Mouse (Mus musculus) kidney, embryonic 14.5 days (tissue): ENCODE results near the gene Apoe. TPM values are rescaled to one million over a fixed set of nuclear protein-coding genes. Genes with fewer than 3 reads are reported as not detected.

Experiments
- ATAC-seq: fragments of 200-750 bp; cut with Nextera tagmentation; 2 replicates; pipeline ENCODE4 v1.8.0; 2017; ENCODE audit warnings: moderate number of reproducible peaks, mild to moderate bottlenecking, moderate TSS enrichment, moderate library complexity; ENCODE audit not compliant: low FRiP score, low TSS enrichment
- H3K27ac ChIP-seq: fragments of 300-500 bp; sonication (generic); 2 replicates; pipeline ENCODE4 v1.5.1; 2014; ENCODE audit warnings: low read depth, mild to moderate bottlenecking, low read length, moderate library complexity, mixed read lengths
- H3K27me3 ChIP-seq: fragments of 300-500 bp; sonication (generic); 2 replicates; pipeline ENCODE4 v1.6.1; 2014; ENCODE audit warnings: mild to moderate bottlenecking, low read length; ENCODE audit not compliant: control insufficient read depth, insufficient read depth
- H3K36me3 ChIP-seq: fragments of 300-500 bp; sonication (generic); 2 replicates; pipeline ENCODE4 v1.6.1; 2014; ENCODE audit warnings: low read length, mixed read lengths; ENCODE audit not compliant: control insufficient read depth, insufficient read depth
- H3K4me1 ChIP-seq: fragments of 300-500 bp; sonication (generic); 2 replicates; pipeline ENCODE4 v1.6.1; 2014; ENCODE audit warnings: low read length, mixed read lengths; ENCODE audit not compliant: control insufficient read depth, insufficient read depth
- H3K4me2 ChIP-seq: fragments of 300-500 bp; sonication (generic); replicated peaks from 2 replicates; pipeline ENCODE4 v1.6.1; 2014; ENCODE audit warnings: low read depth, mild to moderate bottlenecking, low read length
- H3K4me3 ChIP-seq: fragments of 300-500 bp; sonication (generic); 2 replicates; pipeline ENCODE4 v1.5.1; 2014; ENCODE audit warnings: mild to moderate bottlenecking, low read length
- H3K9ac ChIP-seq: fragments of 300-500 bp; sonication (generic); 2 replicates; pipeline ENCODE4 v1.6.1; 2014; ENCODE audit warnings: low read depth, mild to moderate bottlenecking, low read length, moderate library complexity
- H3K9me3 ChIP-seq: fragments of 300-500 bp; sonication (generic); 2 replicates; pipeline ENCODE4 v1.6.1; 2016; ENCODE audit warnings: low read length; ENCODE audit not compliant: control insufficient read depth
- WGBS: fragments of 180-500 bp; shearing (Covaris S2); extraction: QIAGEN DNeasy Blood & Tissue Kit; methylation state at CpG from one replicate; pipeline ENCODE4 v1.1.7; 2014; 5-methylcytosine and 5-hydroxymethylcytosine counted together
- polyA plus RNA-seq: library from polyadenylated mRNA; unstranded; fragments of >200 nt; fragmentation: Nextera tagmentation; extraction: Ambion mirVana; gene quantifications from 2 replicates; pipeline ENCODE4 v1.2.1, GENCODE M21; 2014

The Apoe gene
- polyA plus RNA-seq, 1 experiment from 2014 or later: 184 TPM

DNA sequence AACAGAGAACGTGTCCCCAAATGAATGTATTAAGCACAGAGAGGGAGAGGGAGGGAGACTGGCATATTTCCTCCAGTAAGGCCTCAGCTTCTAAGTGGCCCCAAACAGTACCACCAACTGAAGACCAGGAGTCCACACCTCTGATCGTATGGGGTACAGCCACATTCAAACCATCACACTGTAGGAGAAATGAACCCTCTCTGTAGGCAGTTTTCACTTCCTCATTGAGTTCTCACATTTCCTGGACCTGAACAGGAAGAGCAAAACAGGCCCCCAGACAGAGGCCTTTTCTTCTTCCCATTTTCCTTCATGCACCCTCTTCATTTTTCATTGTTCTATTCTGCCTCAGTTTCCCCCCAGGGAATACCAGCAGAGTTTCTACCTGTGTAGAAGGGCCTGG, 31.6 kb downstream of the Apoe start:
- Histone ChIP-seq H3K9ac (no peak overlapping the region), H3K4me2 (no peak overlapping the region), H3K4me3 (no peak overlapping the region), H3K27ac (no peak overlapping the region), H3K4me1 (peaks cover 19% of the 10 kb centered on the region), H3K27me3 (no peaks in the 10 kb centered on the region), H3K36me3 (no peaks in the 10 kb centered on the region), H3K9me3 (no peaks in the 10 kb centered on the region)
- ATAC-seq: no peak
- 81% methylated on average over 2 of the region's 2 CpGs for WGBS

DNA sequence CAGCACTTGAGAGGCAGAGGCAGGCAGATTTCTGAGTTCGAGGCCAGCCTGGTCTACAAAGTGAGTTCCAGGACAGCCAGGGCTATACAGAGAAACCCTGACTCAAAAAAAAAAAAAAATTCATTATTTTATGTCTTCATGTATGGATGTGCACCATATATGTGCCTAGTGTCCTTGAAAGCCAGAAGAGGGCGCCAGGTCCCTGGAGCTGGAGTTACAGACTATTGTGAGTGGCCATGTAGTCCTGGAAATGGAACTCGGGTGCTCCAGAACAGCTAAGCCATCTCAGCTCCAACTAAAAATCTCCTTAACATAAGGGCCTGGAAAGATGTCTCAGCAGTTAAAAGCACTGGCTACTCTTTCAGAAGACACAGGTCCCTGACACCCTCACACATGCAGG, 32.2 kb downstream of the Apoe start:
- ATAC-seq: no peak
- Histone ChIP-seq H3K9me3 (no peaks in the 10 kb centered on the region), H3K4me3 (no peak overlapping the region), H3K27ac (no peak overlapping the region), H3K36me3 (peaks cover 4% of the 10 kb centered on the region; the same call in 1 of the 2 replicates), H3K27me3 (no peaks in the 10 kb centered on the region), H3K4me1 (peaks cover 19% of the 10 kb centered on the region), H3K4me2 (no peak overlapping the region), H3K9ac (no peak overlapping the region)
- 63% methylated on average over 3 of the region's 3 CpGs for WGBS

DNA sequence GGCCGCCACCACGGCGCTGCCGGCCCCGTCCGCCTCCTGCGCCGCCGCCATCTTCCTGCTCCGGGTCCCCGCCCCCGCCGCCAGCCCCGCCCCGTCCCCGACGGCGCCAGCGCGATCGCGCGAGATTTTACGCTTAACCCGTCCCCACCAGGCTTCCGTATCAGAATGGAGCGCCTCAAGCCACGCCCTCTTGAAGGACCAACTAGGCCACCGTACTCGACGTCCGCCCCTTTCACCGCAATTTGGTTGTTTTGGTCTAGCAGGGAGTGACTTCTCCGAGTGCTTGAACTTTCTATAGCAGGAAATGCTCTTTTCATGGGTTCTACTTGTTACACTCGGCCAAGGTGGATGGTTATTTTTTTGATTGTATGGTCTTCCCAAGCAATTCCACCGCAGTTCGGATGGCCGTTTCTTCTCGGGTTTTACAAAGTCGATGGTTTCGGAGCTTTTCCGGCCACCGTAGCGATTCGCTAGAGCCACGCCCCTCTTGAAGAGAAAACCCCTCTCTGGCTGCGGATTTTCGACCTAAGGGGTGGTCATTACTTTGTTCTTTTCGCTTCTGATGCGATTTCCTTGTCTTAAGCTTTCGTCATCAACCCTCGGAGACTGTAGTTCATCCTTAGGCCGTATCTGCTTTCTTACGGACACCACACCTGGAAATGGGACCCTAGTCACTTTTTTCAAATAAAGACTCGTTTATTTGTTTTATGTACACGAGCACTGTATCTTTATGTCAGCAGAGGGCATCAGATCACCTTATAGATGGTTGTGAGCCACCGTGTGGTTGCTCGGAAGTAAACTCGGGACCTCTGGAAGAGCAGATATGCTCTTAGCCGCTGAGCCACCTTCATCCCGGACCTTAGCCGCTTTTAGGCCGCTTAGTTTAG, 33.8 kb downstream of the Apoe start, which contains the start of gene Clptm1:
TSS of gene Clptm1 (minus strand) at position 79 of the 887 bp plus-strand sequence.
- Histone ChIP-seq H3K4me3 (peak within 1 kb of the TSS; percentile 100), H3K27me3 (no peaks in the 10 kb centered on the region), H3K4me2 (peak within 1 kb of the TSS; percentile 92), H3K9ac (peak within 1 kb of the TSS; percentile 97), H3K9me3 (no peaks in the 10 kb centered on the region), H3K36me3 (peaks cover 4% of the 10 kb centered on the region; the same call in 1 of the 2 replicates), H3K4me1 (peaks cover 19% of the 10 kb centered on the region), H3K27ac (peak within 1 kb of the TSS; percentile 93)
- ATAC-seq: peak; percentile 87
- under 1% methylated on average over 55 of the region's 63 CpGs for WGBS

DNA sequence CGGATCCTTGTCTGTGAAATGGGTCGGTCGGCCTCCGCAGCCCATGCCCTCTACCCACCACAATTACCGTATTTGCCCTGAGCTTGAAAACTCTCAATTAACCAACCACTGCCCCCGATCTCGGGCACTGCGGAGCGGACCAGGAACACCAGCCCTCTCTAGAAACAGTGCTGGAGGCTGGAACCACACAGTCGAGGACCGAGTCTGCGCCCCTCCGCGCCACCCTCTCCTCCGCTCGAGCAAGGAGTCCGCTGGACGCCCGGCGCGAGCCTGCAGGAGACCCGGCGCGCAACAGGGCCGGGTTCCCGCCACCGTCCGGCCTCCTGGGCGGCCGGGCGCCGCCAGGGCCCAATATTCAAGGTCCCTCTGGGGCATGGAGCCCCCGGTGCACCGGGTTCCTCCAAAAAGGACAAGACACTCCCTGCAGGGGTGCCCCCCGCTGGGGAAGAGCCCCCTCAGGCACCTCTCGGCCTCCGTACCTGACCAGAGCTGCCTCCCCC, 34.5 kb downstream of the Apoe start:
- Histone ChIP-seq H3K4me2 (peak overlapping the region; percentile 92), H3K9ac (peak overlapping the region; percentile 97), H3K36me3 (peaks cover 4% of the 10 kb centered on the region; the same call in 1 of the 2 replicates), H3K27me3 (no peaks in the 10 kb centered on the region), H3K4me3 (peak overlapping the region; percentile 100), H3K9me3 (no peaks in the 10 kb centered on the region), H3K27ac (peak overlapping the region; percentile 47; the same call in 1 of the 2 replicates), H3K4me1 (peaks cover 19% of the 10 kb centered on the region)
- peak; percentile 63; the same call in 1 of the 2 replicates for ATAC-seq
- 0% methylated on average over 26 of the region's 37 CpGs for WGBS

DNA sequence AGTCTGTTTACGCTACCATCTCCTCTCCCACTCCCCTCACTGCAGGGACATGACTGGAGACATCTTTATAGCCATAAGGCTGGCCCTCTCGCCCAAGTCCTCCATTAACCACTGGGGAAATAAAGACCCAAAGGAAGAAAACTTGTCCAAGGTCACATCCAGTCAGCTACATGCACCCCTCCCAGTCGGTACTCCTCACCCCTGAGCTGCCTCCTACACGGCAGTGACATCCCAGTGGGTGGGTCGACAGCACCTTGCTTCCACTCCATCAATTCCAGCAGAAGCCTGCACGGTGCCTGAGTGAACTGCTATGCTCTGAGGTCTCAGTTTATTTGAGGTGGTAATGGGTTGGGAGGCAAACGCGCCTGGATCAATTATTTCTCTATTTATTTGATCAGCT, 35.0 kb downstream of the Apoe start:
- no peak overlapping the region for H3K27ac ChIP-seq
- H3K36me3 ChIP-seq: peaks cover 6% of the 10 kb centered on the region; the same call in 1 of the 2 replicates
- H3K4me1 ChIP-seq: peaks cover 15% of the 10 kb centered on the region
- H3K9me3 ChIP-seq: no peaks in the 10 kb centered on the region
- peak overlapping the region; percentile 92 for H3K4me2 ChIP-seq
- peak overlapping the region; percentile 97 for H3K9ac ChIP-seq
- ATAC-seq: no peak; the same call in 1 of the 2 replicates
- 7% methylated on average over 8 of the region's 8 CpGs for WGBS
- peak overlapping the region; percentile 100 for H3K4me3 ChIP-seq
- no peaks in the 10 kb centered on the region for H3K27me3 ChIP-seq

DNA sequence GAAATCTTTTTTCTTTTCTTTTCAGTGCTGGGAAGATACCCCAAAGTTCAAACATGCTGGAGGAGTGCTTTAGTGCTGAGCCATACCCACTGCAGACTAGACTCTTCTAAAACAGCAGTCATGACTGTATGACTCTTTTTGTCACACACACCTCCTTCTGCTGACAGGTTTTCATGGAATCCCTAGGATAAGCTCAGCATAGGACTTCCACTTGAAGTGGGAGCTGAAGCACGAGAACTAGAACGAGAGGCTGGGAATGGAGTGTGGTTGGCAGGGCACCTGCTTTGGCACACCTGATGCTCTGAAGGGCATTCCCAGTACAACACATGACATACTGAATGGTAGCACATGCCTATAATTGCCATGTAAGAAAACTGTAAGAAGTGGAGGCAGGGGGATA, 46.4 kb downstream of the Apoe start:
- WGBS: 95% methylated on average over 2 of the region's 2 CpGs
- Histone ChIP-seq H3K36me3 (peaks cover 70% of the 10 kb centered on the region), H3K4me1 (no peaks in the 10 kb centered on the region), H3K27ac (no peak overlapping the region), H3K4me3 (no peak overlapping the region), H3K9ac (no peak overlapping the region), H3K27me3 (no peaks in the 10 kb centered on the region), H3K9me3 (no peaks in the 10 kb centered on the region), H3K4me2 (no peak overlapping the region)
- ATAC-seq: no peak

DNA sequence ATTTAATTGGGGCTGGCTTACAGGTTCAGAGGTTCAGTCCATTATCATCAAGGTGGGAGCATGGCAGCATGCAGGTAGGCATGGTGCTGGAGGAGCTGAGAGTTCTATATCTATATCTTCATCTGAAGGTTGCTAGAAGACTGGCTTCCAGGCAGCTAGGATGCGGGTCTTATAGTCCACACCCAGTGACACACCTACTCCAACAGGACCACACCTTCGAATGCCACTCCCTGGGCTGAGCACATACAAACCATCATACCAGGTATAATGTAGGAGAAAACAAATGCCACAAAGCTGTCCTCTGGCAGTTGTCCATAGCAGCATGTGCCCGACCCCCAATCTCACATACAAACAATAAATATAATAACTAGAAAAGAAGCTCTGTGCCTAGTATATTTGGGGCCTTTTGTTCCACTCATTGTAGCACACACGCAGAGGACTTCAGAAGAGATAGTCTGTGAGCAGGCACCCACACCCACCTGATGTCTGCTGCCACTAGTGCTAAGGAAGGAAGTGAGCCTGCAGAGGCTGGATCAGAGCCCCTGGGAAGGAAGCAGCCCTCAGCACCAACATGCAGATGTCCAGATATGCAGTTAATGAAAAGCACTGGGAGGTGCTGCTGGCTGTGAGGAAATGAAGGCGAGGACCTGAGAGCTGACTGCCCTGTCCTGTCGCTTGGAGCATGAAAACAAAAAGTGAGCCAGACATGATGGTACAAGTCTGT, 47.8 kb downstream of the Apoe start:
- 92% methylated on average over 6 of the region's 6 CpGs for WGBS
- H3K36me3 ChIP-seq: peaks cover 78% of the 10 kb centered on the region

More for the DNA sequence above, 47.8 kb downstream of the Apoe start:
- no peaks in the 10 kb centered on the region for H3K9me3 ChIP-seq
- H3K27me3 ChIP-seq: no peaks in the 10 kb centered on the region
- no peak for ATAC-seq
- no peak overlapping the region for H3K4me2 ChIP-seq
- no peak overlapping the region for H3K9ac ChIP-seq
- H3K4me1 ChIP-seq: no peaks in the 10 kb centered on the region
- no peak overlapping the region for H3K4me3 ChIP-seq
- no peak overlapping the region for H3K27ac ChIP-seq
